Mouse (Mus musculus) liver, embryonic 13.5 days (tissue): ENCODE results near the gene Robo1. TPM values are rescaled to one million over a fixed set of nuclear protein-coding genes. Genes with fewer than 3 reads are reported as not detected.

Experiments used
- ATAC-seq: fragments of 200-750 bp; cut with Nextera tagmentation; 2 replicates; pipeline ENCODE4 v1.8.0; 2017; ENCODE audit warnings: low read depth, mild to moderate bottlenecking, moderate number of reproducible peaks, moderate library complexity
- DNase-seq: peaks from one replicate; pipeline ENCODE4 v3.0.0; 2022
- H3K27ac ChIP-seq: fragments of 300-500 bp; sonication (generic); 2 replicates; pipeline ENCODE4 v1.5.1; 2015; ENCODE audit warnings: moderate library complexity, mild to moderate bottlenecking, inconsistent platforms
- H3K27me3 ChIP-seq: fragments of 300-500 bp; sonication (generic); 2 replicates; pipeline ENCODE4 v1.6.1; 2015; ENCODE audit warnings: mild to moderate bottlenecking, inconsistent platforms
- H3K36me3 ChIP-seq: fragments of 300-500 bp; sonication (generic); 2 replicates; pipeline ENCODE4 v1.6.1; 2015; ENCODE audit warnings: mild to moderate bottlenecking, inconsistent platforms
- H3K4me1 ChIP-seq: fragments of 300-500 bp; sonication (generic); replicated peaks from 2 replicates; pipeline ENCODE4 v1.6.1; 2015; ENCODE audit warnings: inconsistent platforms
- H3K4me2 ChIP-seq: fragments of 300-500 bp; sonication (generic); 2 replicates; pipeline ENCODE4 v1.6.1; 2015; ENCODE audit warnings: inconsistent platforms, mild to moderate bottlenecking, moderate library complexity
- H3K4me3 ChIP-seq: fragments of 300-500 bp; sonication (generic); replicated peaks from 2 replicates; pipeline ENCODE4 v1.5.1; 2015; ENCODE audit warnings: mild to moderate bottlenecking, inconsistent platforms
- H3K9ac ChIP-seq: fragments of 300-500 bp; sonication (generic); 2 replicates; pipeline ENCODE4 v1.6.1; 2015; ENCODE audit warnings: mild to moderate bottlenecking, inconsistent platforms
- H3K9me3 ChIP-seq: fragments of 300-500 bp; sonication (generic); replicated peaks from 2 replicates; pipeline ENCODE4 v1.6.1; 2016; ENCODE audit warnings: inconsistent platforms
- WGBS: fragments of 180-500 bp; shearing (Covaris S2); methylation state at CpG from one replicate; pipeline ENCODE4 v1.1.7; 2015; ENCODE audit not compliant: insufficient replicate concordance; 5-methylcytosine and 5-hydroxymethylcytosine counted together
- polyA plus RNA-seq: library from polyadenylated mRNA; unstranded; fragments of >200 nt; fragmentation: Nextera tagmentation; extraction: Ambion mirVana; gene quantifications from 2 replicates; pipeline ENCODE4 v1.2.1, GENCODE M21; 2015

The Robo1 gene
- polyA plus RNA-seq, 1 experiment from 2014 or later = 3.9 TPM

DNA sequence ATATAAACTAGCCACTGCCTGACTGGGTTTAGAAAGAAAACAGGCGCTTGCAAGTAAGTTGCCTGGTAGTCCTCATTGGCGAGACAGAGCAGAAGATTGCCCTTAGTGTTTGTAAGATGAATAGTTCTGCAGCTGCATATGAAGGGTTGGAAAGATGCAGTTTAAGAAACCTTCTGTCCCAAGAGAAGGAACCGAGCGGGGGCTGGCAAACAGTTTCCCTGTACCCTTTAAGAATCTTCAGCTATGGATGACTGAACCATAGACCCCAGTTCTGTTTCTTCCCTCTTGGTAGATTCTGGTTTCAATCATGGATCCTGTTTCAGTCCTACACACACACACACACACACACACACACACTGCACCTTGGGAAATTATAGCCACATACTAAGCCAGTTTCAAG lies 356.7 kb downstream of the Robo1 start:
- H3K4me3 ChIP-seq = peak overlapping the region; percentile 60
- DNase-seq (no peak), ATAC-seq (no peak)
- no peaks in the 10 kb centered on the region for H3K36me3 ChIP-seq
- 41% methylated on average over 4 of the region's 4 CpGs for WGBS
- no peak overlapping the region for H3K27ac ChIP-seq
- no peaks in the 10 kb centered on the region; the same call in 1 of the 2 replicates for H3K4me1 ChIP-seq
- H3K27me3 ChIP-seq = peaks cover 17% of the 10 kb centered on the region; the same call in 1 of the 2 replicates
- H3K9me3 ChIP-seq = no peaks in the 10 kb centered on the region
- peak overlapping the region; percentile 58 for H3K9ac ChIP-seq
- peak overlapping the region; percentile 52 for H3K4me2 ChIP-seq

DNA sequence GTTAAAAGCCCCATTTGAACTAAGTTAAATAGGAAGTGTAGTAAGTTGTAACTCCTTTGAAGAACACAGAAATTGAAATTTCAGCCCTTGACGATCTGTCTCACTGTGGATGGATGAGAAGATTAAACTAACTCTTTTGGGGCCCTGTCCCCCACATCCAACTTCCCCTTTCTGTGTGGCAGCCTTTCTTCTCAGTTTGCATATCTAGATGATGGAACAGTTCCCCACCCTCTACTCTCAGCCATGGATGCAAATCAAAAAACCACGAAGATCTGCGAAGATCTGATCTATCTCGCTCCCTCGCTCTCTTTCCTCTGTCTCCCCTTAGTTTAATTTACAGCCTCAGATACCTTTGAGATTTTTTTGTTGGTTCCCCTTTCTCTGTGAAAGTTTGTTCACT lies 357.3 kb downstream of the Robo1 start:
- WGBS = 15% methylated on average over 5 of the region's 5 CpGs
- no peak overlapping the region for H3K9ac ChIP-seq
- H3K4me3 ChIP-seq = peak overlapping the region; percentile 32
- H3K27ac ChIP-seq = no peak overlapping the region
- DNase-seq (no peak), ATAC-seq (no peak)
- H3K27me3 ChIP-seq = peaks cover 17% of the 10 kb centered on the region; the same call in 1 of the 2 replicates
- H3K4me1 ChIP-seq = peaks cover 2% of the 10 kb centered on the region; the same call in 1 of the 2 replicates
- no peaks in the 10 kb centered on the region for H3K36me3 ChIP-seq
- peak overlapping the region; percentile 42 for H3K4me2 ChIP-seq
- H3K9me3 ChIP-seq = no peaks in the 10 kb centered on the region

DNA sequence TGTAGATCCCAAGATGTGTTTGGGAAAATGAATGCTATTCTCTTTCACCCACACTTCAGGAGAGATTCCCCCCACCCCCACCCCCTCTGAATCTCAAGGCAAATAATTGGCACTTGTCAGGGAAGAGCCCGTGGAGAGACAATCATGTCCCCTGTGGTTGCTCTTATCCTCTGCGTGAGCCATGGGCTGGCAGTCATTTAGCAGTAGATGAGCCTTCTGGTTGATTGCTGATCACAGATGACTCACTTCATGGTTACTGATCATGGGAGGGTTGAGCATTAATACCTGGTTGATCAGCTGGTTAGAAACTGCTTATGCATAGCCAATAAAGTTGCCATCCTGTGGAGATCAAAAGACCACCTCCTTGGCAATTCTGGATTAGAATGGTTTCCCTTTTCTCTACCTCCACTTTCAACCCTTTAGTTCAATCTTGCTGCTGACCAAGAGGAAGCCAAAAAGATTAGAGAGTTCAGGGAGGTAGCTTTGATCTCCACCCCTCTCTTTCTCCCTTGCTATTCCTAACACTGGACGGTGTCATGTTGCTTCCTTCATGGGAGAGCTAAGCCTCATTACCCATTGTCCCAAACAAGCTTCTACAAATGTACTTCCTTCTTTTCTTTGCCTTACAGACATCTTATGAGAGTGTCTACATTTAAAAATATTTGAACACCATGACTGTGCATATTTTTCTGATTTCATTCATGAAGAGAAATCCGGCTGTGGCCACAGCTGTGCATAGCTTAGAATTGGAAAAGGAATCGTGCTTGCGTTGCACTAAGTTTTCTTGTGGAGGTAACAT lies 362.3 kb downstream of the Robo1 start:
- Histone ChIP-seq H3K36me3 (no peaks in the 10 kb centered on the region), H3K4me1 (peaks cover 3% of the 10 kb centered on the region; the same call in 1 of the 2 replicates), H3K27me3 (no peaks in the 10 kb centered on the region), H3K27ac (no peak overlapping the region), H3K4me3 (no peak overlapping the region), H3K4me2 (no peak overlapping the region), H3K9me3 (no peaks in the 10 kb centered on the region), H3K9ac (no peak overlapping the region)
- ATAC-seq (no peak), DNase-seq (no peak)
- 49% methylated on average over 6 of the region's 6 CpGs for WGBS

DNA sequence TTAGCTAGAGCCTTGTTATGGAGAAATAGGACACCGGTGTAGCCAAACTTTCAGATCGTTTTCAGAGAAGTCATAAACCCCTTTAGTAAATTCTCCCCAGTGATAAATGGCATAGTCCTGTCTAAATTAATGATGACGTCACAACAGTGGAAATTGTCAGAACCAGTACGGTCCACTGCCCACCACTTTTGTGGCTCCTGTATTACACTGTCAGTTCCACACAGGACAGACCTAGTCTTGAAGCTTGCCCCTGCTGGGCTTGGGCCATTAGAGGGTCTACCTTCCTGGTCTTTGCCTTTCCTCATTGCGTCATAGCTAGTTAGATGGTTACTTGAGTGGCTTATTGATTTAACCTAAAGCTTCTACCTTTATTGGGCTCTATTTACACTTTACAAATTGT lies 369.1 kb downstream of the Robo1 start:
- Histone ChIP-seq H3K27me3 (no peaks in the 10 kb centered on the region), H3K27ac (no peak overlapping the region), H3K9me3 (no peaks in the 10 kb centered on the region), H3K4me1 (peaks cover 9% of the 10 kb centered on the region), H3K4me2 (no peak overlapping the region), H3K36me3 (no peaks in the 10 kb centered on the region), H3K9ac (no peak overlapping the region), H3K4me3 (no peak overlapping the region)
- ATAC-seq = no peak
- DNase-seq = no peak
- WGBS = 69% methylated on average over 5 of the region's 5 CpGs

DNA sequence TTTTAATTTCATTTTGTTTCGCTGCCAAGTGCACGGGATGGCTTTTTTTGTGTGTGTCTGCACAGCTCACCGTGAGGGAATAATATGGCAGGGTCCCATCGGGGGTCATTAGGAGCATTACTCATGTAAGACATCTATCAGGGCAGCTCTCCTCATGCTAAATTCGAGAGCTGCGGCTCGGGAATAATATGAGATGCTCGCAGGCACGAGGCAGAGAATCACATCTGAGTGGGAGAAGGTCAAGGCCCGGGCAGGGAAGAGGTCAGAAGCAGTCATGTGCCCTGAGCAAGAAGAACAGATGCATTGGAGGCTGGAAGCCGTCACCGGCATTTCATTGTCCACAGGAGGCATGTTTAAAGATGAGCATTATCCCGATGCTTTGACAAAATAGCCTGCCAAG lies 370.3 kb downstream of the Robo1 start:
- no peak overlapping the region for H3K27ac ChIP-seq
- peaks cover 9% of the 10 kb centered on the region for H3K4me1 ChIP-seq
- DNase-seq (no peak), ATAC-seq (no peak)
- H3K9ac ChIP-seq = no peak overlapping the region
- H3K4me3 ChIP-seq = no peak overlapping the region
- no peaks in the 10 kb centered on the region for H3K27me3 ChIP-seq
- H3K9me3 ChIP-seq = no peaks in the 10 kb centered on the region
- no peak overlapping the region for H3K4me2 ChIP-seq
- 63% methylated on average over 13 of the region's 13 CpGs for WGBS
- H3K36me3 ChIP-seq = no peaks in the 10 kb centered on the region

DNA sequence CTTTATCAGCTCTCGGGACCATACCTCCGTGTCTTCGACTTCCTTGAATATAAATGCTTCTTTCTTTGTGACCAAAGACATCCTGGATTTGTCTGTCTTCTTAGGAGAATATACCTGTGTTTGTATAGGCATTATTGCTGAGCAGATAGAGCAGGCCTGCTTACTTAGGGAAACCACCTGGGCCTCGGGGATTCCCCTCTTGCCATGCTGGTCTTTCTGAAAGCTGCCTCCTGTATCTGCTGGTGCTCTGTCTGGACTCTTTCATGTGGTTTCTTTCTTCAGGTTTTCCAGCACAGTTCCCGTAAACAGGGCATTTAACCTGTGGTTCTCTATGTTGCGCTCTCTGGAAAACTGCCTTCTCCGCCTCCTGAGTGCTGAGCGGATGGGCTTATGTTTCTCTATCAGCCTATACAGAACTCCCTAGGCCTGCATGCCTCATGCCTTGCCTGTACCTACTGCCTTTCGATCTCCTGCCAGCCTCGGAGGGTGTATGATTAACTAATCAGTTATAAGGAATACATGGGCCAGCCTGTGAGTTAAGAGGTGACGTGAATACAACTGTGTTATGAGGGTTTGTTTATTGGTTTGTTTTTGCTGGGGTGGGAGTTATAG lies 370.9 kb downstream of the Robo1 start:
- H3K27me3 ChIP-seq = no peaks in the 10 kb centered on the region
- ATAC-seq = no peak
- no peak for DNase-seq
- H3K27ac ChIP-seq = no peak overlapping the region
- H3K4me1 ChIP-seq = peaks cover 9% of the 10 kb centered on the region
- no peak overlapping the region for H3K4me3 ChIP-seq
- no peak overlapping the region for H3K9ac ChIP-seq
- no peaks in the 10 kb centered on the region for H3K9me3 ChIP-seq
- no peak overlapping the region for H3K4me2 ChIP-seq
- H3K36me3 ChIP-seq = no peaks in the 10 kb centered on the region
- 69% methylated on average over 11 of the region's 11 CpGs for WGBS

DNA sequence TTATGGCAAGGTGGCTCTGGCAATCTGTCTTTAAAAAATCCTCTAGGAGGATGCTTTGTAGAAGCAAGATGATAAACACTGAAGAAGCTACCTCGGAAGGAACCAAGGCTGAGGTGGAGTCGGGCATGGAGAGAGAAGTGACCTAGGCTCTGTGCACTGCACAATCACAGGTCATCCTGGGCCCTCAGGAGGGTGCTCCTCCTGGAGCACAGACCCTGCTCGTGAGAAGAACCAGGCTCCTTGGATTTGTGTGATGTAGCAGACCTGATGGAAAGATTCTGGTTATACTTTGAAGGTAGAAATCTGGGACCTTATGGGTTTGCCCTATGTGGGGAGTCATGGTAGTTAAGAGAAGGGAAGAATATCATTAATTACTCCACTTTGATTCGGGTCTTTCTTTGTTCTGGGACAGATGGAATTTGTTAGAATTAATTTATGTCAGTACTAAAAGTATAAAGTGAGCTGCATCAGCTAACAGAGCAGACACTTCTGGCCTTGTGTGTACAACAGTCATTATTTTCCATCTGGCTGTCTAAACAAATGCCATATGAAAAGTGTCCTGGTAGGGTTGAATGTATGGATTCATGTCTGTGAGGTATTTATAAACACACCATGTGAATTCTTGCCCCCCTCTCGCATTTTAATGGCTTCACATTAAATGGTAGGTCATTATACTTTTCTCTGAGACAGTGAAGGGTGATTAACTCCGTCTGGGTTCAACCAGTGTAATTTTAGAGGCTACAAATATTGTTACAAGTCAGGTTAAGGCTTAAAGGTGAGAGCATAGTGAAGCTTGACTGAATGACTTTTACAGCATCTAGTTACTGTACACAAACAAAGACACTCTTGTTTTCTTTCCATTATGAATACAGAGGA lies 377.7 kb downstream of the Robo1 start:
- Histone ChIP-seq H3K4me1 (peaks cover 7% of the 10 kb centered on the region; the same call in 1 of the 2 replicates), H3K36me3 (no peaks in the 10 kb centered on the region), H3K27ac (no peak overlapping the region), H3K4me2 (no peak overlapping the region), H3K4me3 (no peak overlapping the region), H3K9ac (no peak overlapping the region), H3K27me3 (no peaks in the 10 kb centered on the region), H3K9me3 (no peaks in the 10 kb centered on the region)
- ATAC-seq (no peak), DNase-seq (no peak)
- 52% methylated on average over 6 of the region's 6 CpGs for WGBS

DNA sequence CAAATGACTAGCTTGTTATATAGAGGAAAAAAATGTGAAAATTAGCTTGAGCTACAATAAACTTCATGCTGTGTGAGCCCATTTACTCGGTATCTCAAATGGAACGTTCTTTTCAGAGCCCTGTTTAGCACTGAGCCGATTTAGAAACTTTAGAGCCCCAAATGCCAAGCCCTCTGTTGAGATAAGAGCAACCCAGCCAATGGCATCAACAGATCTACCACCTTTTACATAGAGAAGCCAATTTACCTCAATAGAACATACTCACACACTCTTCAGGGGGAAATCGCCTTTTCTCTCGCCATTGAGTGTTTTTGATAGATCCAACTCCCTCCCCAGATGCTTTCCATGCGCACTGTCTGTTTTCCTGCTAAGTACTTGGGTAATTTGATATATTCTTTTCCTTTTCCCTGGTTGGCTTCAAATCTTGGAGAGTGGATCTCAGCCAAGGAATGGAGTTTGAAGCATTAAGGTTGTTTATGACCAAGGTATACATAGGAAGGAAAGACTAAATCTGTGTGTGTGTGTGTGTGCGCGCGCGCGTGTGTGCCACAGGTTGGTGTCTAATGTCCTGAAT lies 378.5 kb downstream of the Robo1 start:
- no peak overlapping the region for H3K4me3 ChIP-seq
- H3K27ac ChIP-seq = no peak overlapping the region
- no peak overlapping the region for H3K4me2 ChIP-seq
- H3K27me3 ChIP-seq = no peaks in the 10 kb centered on the region
- ATAC-seq (no peak), DNase-seq (no peak)
- WGBS = 67% methylated on average over 11 of the region's 11 CpGs
- H3K36me3 ChIP-seq = no peaks in the 10 kb centered on the region
- H3K9ac ChIP-seq = no peak overlapping the region
- H3K9me3 ChIP-seq = no peaks in the 10 kb centered on the region
- peaks cover 7% of the 10 kb centered on the region; the same call in 1 of the 2 replicates for H3K4me1 ChIP-seq

DNA sequence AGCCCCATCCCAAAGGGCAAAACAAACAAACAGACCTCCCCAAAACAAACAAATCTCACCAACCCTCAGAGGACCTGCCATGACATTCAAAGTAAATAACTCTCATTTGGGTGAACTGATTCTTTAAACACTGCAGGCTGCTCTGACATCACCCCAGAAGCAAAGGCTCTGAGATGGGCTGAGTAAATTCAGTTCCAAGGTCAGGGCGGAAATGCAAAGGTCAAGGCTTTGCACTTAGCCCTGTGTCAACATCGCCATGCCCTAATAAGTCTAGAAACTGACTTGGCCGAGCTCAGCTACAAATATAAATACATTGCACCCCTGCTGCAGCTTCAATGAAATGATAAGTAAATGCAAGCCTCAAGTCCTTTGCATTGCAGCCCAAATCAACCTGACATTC lies 379.5 kb downstream of the Robo1 start:
- Histone ChIP-seq H3K4me2 (no peak overlapping the region), H3K27me3 (no peaks in the 10 kb centered on the region), H3K9me3 (no peaks in the 10 kb centered on the region), H3K9ac (no peak overlapping the region), H3K36me3 (no peaks in the 10 kb centered on the region), H3K4me1 (peaks cover 7% of the 10 kb centered on the region; the same call in 1 of the 2 replicates), H3K4me3 (no peak overlapping the region), H3K27ac (peak overlapping the region; percentile 43; the same call in 1 of the 2 replicates)
- peak; percentile 68 for ATAC-seq
- DNase-seq = no peak
- WGBS = 47% methylated on average over 3 of the region's 3 CpGs

DNA sequence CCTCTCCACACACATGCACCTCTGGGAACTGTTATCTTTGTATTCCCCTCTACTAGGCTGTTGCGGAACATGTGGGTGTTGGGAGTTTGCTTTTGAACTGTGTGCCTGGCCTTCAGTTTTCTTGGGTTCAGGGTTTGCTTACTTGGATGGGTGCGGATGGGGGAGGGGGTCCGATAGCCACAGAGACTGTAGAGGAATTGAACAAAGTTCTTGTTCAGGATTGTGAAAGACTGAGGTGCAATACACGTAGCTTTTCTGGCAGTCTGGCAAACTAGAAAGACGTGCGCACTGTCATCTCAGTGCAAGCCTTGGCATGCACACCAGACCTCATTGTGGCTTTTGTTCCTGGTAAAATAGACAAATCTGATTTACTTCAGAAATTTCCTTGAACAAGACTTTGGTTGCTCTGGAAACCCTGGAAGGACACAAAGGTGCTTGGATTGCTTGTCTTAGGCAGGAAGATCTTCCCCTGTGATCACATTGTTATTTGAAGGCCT lies 380.1 kb downstream of the Robo1 start:
- Histone ChIP-seq H3K4me3 (no peak overlapping the region), H3K9me3 (no peaks in the 10 kb centered on the region), H3K4me2 (no peak overlapping the region), H3K4me1 (peaks cover 7% of the 10 kb centered on the region; the same call in 1 of the 2 replicates), H3K36me3 (no peaks in the 10 kb centered on the region), H3K9ac (no peak overlapping the region), H3K27ac (peak overlapping the region; percentile 59; the same call in 1 of the 2 replicates), H3K27me3 (no peaks in the 10 kb centered on the region)
- no peak for DNase-seq
- WGBS = 59% methylated on average over 6 of the region's 6 CpGs
- ATAC-seq = peak; percentile 79

DNA sequence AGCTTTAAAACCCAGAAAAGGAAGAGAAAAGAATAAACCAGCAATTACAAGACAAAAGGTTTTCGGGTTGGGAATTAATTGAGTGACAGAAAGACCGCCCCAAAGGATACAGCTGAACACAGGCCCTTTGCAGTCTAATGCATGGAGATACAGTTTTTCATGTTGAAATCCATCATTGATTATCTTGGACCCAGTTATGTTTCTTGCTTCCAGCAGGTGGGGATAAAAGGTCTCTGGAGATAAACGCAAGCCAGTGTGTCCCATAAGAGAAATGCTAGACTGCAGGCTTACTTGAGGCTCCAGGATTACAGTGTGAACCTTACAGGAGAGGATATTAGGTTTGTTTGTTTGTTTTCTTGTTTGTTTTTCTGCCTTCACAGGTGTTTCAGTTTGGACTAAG lies 383.8 kb downstream of the Robo1 start:
- Histone ChIP-seq H3K4me1 (0 out of 2 replicates have a peak, but pooled peaks cover 1% of the 10 kb centered on the region), H3K4me2 (no peak overlapping the region)
- ATAC-seq = no peak

More for the DNA sequence above, 383.8 kb downstream of the Robo1 start:
- Histone ChIP-seq H3K36me3 (no peaks in the 10 kb centered on the region), H3K27ac (no peak overlapping the region), H3K9ac (no peak overlapping the region), H3K4me3 (no peak overlapping the region), H3K27me3 (no peaks in the 10 kb centered on the region), H3K9me3 (no peaks in the 10 kb centered on the region)
- no peak for DNase-seq
- WGBS = 65% methylated on average over 3 of the region's 3 CpGs
